Mouse (Mus musculus): ENCODE data around the gene Ropn1l.

Gene Ropn1l

GRCm38 (mm10) chr15:31407490-31407889 lies 46.0 kb downstream of the Ropn1l start:
- in situ Hi-C loops (cut with MboI, MseI), result no loop called here

DNA sequence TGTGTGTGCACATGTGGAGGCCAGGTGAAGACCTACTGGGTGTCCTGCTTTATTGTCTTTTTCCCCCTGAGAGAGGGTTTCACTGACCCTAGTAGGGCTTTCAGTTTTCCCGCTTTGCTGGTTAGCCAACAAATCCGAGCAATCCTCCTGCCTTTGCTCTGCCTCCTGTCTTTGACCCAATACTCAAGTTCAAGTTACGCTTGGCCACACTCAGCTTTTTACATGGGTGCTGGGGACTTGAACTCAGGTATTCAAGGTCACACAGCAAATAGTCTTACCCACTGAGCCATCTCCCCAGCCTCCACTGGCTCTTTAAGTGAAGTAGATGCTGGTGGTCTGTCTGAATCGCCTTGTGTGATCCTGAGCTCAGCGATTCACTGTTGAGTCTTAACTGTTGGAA lies 46.7 kb downstream of the Ropn1l start:
- in situ Hi-C loops (cut with MboI, MseI), result no loop called here

- in situ Hi-C loops (cut with MboI, MseI), result no loop called here
These were observed 49.2 kb downstream of the Ropn1l start for GRCm38 (mm10) chr15:31404346-31404745.

- in situ Hi-C loops (cut with MboI, MseI), result no loop called here
These were observed 51.2 kb downstream of the Ropn1l start for GRCm38 (mm10) chr15:31402200-31402892.

- in situ Hi-C loops (cut with MboI, MseI), result no loop called here
These were observed 52.6 kb downstream of the Ropn1l start for GRCm38 (mm10) chr15:31400974-31401373.

GRCm38 (mm10) chr15:31398769-31399168 lies 54.8 kb downstream of the Ropn1l start:
- in situ Hi-C loops (cut with MboI, MseI), result no loop called here

DNA sequence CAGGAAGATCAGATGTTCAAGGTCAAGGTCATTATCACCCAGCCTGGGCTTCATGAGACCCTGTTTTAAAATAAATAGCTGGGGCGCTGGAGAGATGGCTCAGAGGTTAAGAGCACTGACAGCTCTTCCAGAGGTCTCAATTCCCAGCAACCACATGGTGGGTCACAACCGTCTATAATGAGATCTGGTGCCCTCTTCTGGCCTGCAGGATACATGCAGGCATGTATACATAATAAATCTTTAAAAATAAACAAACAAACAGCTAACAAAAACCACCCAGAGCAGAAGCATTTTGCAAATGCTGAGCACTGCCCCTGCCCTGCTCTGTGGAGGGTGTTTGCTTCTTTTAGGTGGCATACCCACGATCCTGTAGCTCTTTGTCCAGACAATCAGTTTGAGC lies 56.2 kb downstream of the Ropn1l start:
- in situ Hi-C loops (cut with MboI, MseI), result no loop called here

DNA sequence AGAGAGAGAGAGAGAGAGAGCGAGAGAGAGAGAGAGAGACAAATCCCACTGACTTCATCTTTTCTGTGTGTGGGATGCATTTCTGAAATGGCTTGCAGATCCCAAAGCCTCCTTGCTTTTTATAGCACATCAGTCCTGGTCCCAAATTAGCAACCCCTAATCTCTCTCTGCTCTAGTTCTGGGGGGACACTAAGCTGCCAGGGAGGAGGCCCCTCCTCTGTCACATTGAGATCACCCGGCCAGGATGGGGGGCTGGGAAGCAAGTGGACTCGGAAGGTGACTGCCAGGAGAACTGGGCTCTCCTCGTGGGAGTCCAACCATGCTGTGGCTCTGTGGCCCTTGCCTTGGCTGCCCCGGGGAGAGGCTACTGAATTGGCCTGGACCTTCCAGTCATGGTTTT lies 56.8 kb downstream of the Ropn1l start:
- in situ Hi-C loops (cut with MboI, MseI), result no loop called here

DNA sequence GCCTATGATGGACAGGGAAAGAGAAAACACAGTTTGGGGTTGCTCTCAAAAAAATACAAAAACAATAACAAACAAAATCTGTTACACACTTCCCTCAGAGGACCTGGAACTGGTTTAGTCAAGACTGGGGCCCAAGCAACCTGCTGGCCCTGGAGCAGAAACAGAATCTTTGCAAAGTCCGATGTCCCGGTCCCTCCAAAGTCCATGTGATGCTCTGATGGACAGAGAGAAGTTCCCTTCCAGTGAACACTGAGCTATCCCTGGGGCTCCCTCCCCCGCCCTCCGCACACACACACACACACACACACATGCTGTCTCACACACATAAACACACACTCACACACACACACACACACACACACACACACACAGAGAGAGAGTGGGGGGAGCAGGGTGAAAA lies 57.6 kb downstream of the Ropn1l start:
- in situ Hi-C loops (cut with MboI, MseI), result no loop called here

DNA sequence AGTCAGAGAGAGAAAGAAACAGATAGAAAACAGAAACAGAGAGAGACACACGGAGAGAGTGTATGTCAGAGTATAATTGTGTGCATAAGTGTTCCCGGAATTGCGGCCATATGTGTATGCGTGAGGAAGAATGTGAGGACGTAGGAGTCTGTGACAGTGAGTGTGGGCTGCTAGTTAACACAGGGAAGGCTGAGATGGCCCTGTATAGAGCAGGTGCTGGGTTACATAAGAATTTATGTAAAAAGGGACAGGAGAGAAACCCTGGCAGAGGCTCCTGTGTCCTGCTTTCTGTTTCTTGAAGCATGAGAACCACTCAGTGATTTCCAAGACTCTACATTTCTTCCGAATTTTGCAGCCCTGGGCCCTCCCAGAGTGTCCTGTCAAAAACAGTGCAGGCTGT lies 60.1 kb downstream of the Ropn1l start:
- in situ Hi-C loops (cut with MboI, MseI), result no loop called here

GRCm38 (mm10) chr15:31392705-31393104 lies 60.8 kb downstream of the Ropn1l start:
- in situ Hi-C loops (cut with MboI, MseI), result no loop called here

DNA sequence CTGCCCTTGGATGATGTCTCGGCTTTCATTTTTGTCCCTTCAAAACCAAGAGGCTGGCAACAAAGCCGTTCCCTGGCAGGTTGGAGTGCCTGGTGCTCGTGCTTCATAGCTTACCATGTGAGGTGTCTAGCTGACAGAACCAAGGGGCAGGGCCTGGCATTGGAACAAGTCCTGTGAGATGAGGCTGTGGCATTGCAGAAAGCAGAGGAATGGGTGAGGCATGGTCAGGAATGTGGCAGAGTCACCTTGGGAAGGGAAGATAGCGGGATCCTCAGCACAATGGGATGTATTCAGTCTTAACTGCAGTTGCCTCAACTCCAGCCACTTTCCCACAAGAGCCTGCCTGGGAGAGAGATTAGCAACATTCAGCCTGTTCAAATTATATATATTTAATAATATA lies 61.4 kb downstream of the Ropn1l start:
- in situ Hi-C loops (cut with MboI, MseI), result no loop called here

Measured in regulatory T cell (primary cell).